Mouse (Mus musculus): ENCODE data around the gene P2ry2.

P2ry2 gene

GRCm38 (mm10) chr7:100988092-100988491 lies 24.6 kb downstream of the P2ry2 start:
- in situ Hi-C loops (cut with MseI, MboI): loop anchor here (5.0 to 10.0 kb wide), 2 partner anchors 64 to 67 kb away; no protein-coding TSS in a partner anchor

- in situ Hi-C loops (cut with MseI, MboI): loop anchor here (5.0 to 10.0 kb wide), 2 partner anchors 68 to 70 kb away; no protein-coding TSS in a partner anchor
Measured at GRCm38 (mm10) chr7:100984452-100985395, 27.9 kb downstream of the P2ry2 start.

- in situ Hi-C loops (cut with MseI, MboI): no loop called here
Measured at GRCm38 (mm10) chr7:100979175-100979574, 33.5 kb downstream of the P2ry2 start.

GRCm38 (mm10) chr7:100978171-100978570 lies 34.5 kb downstream of the P2ry2 start:
- in situ Hi-C loops (cut with MseI, MboI): no loop called here

- in situ Hi-C loops (cut with MseI, MboI): no loop called here
Measured at GRCm38 (mm10) chr7:100974135-100974903, 38.3 kb downstream of the P2ry2 start, which contains the start of gene P2ry6. TSS of gene P2ry6 (minus strand) at chr7:100974649.

GRCm38 (mm10) chr7:100972875-100973274 lies 39.8 kb downstream of the P2ry2 start:
- in situ Hi-C loops (cut with MseI, MboI): no loop called here

GRCm38 (mm10) chr7:100968874-100969659 lies 43.6 kb downstream of the P2ry2 start:
- in situ Hi-C loops (cut with MseI, MboI): no loop called here

GRCm38 (mm10) chr7:100968376-100968775 lies 44.3 kb downstream of the P2ry2 start:
- in situ Hi-C loops (cut with MseI, MboI): no loop called here

GRCm38 (mm10) chr7:100967850-100968249 lies 44.8 kb downstream of the P2ry2 start:
- in situ Hi-C loops (cut with MseI, MboI): no loop called here

GRCm38 (mm10) chr7:100966014-100966413 lies 46.7 kb downstream of the P2ry2 start:
- in situ Hi-C loops (cut with MseI, MboI): no loop called here

GRCm38 (mm10) chr7:100965079-100965478 lies 47.6 kb downstream of the P2ry2 start:
- in situ Hi-C loops (cut with MseI, MboI): no loop called here

GRCm38 (mm10) chr7:100964242-100964641 lies 48.4 kb downstream of the P2ry2 start:
- in situ Hi-C loops (cut with MseI, MboI): no loop called here

- in situ Hi-C loops (cut with MseI, MboI): no loop called here
Measured at GRCm38 (mm10) chr7:100963381-100963780, 49.3 kb downstream of the P2ry2 start.

- in situ Hi-C loops (cut with MseI, MboI): no loop called here
Measured at GRCm38 (mm10) chr7:100961146-100961545, 51.5 kb downstream of the P2ry2 start.

GRCm38 (mm10) chr7:100960462-100960861 lies 52.2 kb downstream of the P2ry2 start:
- in situ Hi-C loops (cut with MseI, MboI): no loop called here

- in situ Hi-C loops (cut with MseI, MboI): loop anchor here in 1 of 2 experiments (10.0 kb wide), 1 partner anchor 96 kb away; no protein-coding TSS in a partner anchor
Measured at GRCm38 (mm10) chr7:100958426-100958825, 54.2 kb downstream of the P2ry2 start.

GRCm38 (mm10) chr7:100952686-100953085 lies 60.0 kb downstream of the P2ry2 start:
- in situ Hi-C loops (cut with MseI, MboI): loop anchor here in 1 of 2 experiments (10.0 kb wide), 1 partner anchor 102 kb away; no protein-coding TSS in a partner anchor

- in situ Hi-C loops (cut with MseI, MboI): loop anchor here in 1 of 2 experiments (10.0 kb wide), 1 partner anchor 103 kb away; no protein-coding TSS in a partner anchor
Measured at GRCm38 (mm10) chr7:100951903-100952302, 60.8 kb downstream of the P2ry2 start.

GRCm38 (mm10) chr7:100950481-100951010 lies 62.1 kb downstream of the P2ry2 start:
- in situ Hi-C loops (cut with MseI, MboI): loop anchor here in 1 of 2 experiments (10.0 kb wide), 1 partner anchor 104 kb away; no protein-coding TSS in a partner anchor

GRCm38 (mm10) chr7:100950031-100950430 lies 62.6 kb downstream of the P2ry2 start:
- in situ Hi-C loops (cut with MseI, MboI): loop anchor here in 1 of 2 experiments (10.0 kb wide), 1 partner anchor 105 kb away; no protein-coding TSS in a partner anchor

All from mouse trophoblast stem cell (cell line).